Mouse (Mus musculus) E14TG2a.4 (cell line): ENCODE results near the gene Map2k2.
A peak's percentile ranks its signal among the peaks of the same experiment; 100 is the strongest.
"Not testable (repeated sequence)": the region's sequence is repeated elsewhere in the genome, so short reads cannot be mapped to it uniquely, and the experiment has no call there.

Source experiments
- H3K27me3 ChIP-seq: 2 replicates; pipeline ENCODE4 v1.6.1; 2014; ENCODE audit warnings: low read length, control low read depth; ENCODE audit not compliant: insufficient read depth
- H3K36me3 ChIP-seq: 2 replicates; pipeline ENCODE4 v1.6.1; 2014; ENCODE audit warnings: low read length, control low read depth; ENCODE audit not compliant: insufficient read depth
- H3K4me1 ChIP-seq: replicated peaks from 2 replicates; pipeline ENCODE4 v1.6.1; 2014; ENCODE audit warnings: low read depth, low read length, control low read depth
- H3K4me3 ChIP-seq: replicated peaks from 2 replicates; pipeline ENCODE4 v1.5.1; 2014; ENCODE audit warnings: mild to moderate bottlenecking, low read length
- H3K9me3 ChIP-seq: 2 replicates; pipeline ENCODE4 v1.6.1; 2014; ENCODE audit warnings: low read length, control low read depth
- CTCF ChIP-seq: conservative IDR thresholded peaks from 2 replicates; pipeline ENCODE4 v1.5.1; 2014; ENCODE audit warnings: low read length
- NANOG ChIP-seq: IDR thresholded peaks from 2 replicates; pipeline ENCODE4 v1.6.1; 2014; ENCODE audit warnings: borderline replicate concordance, low read length, mixed read lengths
- POU5F1 ChIP-seq: IDR thresholded peaks from 2 replicates; pipeline ENCODE4 v1.6.1; 2014; ENCODE audit warnings: low read length, borderline replicate concordance

The Map2k2 gene

DNA sequence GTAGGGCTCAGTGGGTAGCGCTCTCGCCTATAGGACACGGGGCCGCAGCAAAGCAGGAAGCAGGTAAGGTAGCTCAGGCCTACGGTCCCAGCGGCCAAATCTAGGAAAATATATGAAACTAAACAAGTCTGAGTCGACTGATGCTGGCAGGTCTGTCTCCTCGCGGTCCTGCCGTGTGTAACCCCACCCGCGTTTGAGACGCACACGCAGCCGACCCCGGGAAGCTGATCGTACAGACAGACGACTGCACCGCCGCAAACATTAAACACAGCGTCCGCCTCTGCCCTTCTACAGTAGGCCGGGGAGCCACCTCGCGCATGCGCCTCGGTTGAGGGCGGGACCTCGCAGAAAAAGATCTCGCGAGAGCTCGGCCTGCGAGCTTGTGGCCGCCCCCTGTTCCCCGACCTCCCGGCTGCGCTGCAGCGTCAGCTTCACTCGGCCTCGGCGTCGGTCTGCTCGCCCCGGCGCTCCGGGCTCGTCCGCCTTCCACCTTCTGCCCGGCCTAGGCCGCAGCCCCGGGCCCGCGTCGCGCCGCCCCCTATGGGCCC lies at the start of gene Map2k2:
Gene Map2k2 (plus strand): TSS at position 351 of the 548 bp plus-strand sequence.
- H3K4me3 ChIP-seq: peak within 1 kb of the TSS; percentile 96
- H3K9me3 ChIP-seq: no peaks in the 10 kb centered on the region
- no peaks in the 10 kb centered on the region for H3K27me3 ChIP-seq
- TF ChIP-seq CTCF (no peak), POU5F1 (no peak), NANOG (no peak)
- H3K36me3 ChIP-seq: peaks cover 38% of the 10 kb centered on the region
- H3K4me1 ChIP-seq: peaks cover 86% of the 10 kb centered on the region

DNA sequence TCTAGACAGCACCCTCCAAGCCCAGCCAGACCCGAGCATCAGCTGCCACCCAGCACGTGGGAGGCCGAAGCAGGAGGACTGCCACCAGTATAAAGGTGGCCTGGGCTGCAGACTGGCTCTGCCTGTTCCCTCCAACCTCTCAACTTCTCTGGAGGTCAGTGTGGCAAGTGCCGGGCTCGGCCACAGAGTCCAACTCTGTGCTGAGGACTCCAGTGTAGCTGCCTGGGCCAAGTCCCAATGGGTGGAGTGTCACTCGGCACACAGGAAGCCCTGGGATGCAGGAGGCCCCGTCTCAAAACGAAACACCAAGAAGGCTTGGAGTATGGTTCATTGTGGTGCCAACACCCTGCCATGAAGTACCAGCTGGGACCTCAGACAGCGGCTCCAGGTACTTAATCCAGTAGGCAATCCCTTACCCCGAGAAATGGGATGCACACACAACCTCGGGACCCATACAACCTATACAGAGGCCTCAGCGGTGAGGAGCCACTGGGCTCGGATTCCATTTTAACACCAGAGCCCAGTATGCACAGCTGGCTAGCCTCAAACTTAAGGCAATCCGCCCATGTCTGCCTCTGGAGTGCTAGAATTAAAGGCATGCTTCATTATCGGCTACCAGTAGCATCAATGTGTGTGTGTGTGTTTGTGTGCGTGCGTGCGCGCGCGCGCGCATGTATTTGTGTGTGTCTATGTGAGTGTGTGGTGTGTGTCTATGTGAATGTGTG lies 48.1 kb upstream of the Map2k2 start:
- Histone ChIP-seq H3K27me3 (no peaks in the 10 kb centered on the region), H3K36me3 (peaks cover 64% of the 10 kb centered on the region), H3K4me1 (peaks cover 82% of the 10 kb centered on the region), H3K4me3 (no peak overlapping the region; the same call in 1 of the 2 replicates), H3K9me3 (no peaks in the 10 kb centered on the region)
- no peak for TF ChIP-seq NANOG
- no peak for TF ChIP-seq POU5F1
- no peak for TF ChIP-seq CTCF

DNA sequence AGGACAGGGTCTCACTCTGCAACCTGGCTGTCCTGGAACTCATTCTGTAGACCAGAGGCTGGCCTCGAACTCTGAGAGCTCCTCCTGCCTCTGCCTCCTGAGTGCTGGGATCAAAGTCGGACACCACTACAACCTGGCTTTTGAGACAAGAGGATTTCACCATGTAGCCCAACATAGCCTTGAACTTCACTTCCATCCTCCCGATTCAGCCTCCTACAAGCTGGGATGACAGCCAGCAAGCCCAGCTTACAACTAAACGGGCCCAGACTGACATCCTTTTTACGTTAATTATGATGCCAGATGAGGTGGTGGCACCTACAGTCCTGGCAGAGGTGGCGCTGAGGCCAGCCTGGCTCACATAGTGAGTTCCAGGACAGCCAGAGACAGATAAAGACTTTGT lies 46.8 kb upstream of the Map2k2 start:
- peak overlapping the region; percentile 99 for H3K4me3 ChIP-seq
- no peak for TF ChIP-seq CTCF
- TF ChIP-seq POU5F1: no peak
- TF ChIP-seq NANOG: no peak
- H3K9me3 ChIP-seq: peaks cover 1% of the 10 kb centered on the region; the same call in 1 of the 2 replicates
- H3K27me3 ChIP-seq: no peaks in the 10 kb centered on the region
- H3K4me1 ChIP-seq: peaks cover 76% of the 10 kb centered on the region
- H3K36me3 ChIP-seq: peaks cover 51% of the 10 kb centered on the region

DNA sequence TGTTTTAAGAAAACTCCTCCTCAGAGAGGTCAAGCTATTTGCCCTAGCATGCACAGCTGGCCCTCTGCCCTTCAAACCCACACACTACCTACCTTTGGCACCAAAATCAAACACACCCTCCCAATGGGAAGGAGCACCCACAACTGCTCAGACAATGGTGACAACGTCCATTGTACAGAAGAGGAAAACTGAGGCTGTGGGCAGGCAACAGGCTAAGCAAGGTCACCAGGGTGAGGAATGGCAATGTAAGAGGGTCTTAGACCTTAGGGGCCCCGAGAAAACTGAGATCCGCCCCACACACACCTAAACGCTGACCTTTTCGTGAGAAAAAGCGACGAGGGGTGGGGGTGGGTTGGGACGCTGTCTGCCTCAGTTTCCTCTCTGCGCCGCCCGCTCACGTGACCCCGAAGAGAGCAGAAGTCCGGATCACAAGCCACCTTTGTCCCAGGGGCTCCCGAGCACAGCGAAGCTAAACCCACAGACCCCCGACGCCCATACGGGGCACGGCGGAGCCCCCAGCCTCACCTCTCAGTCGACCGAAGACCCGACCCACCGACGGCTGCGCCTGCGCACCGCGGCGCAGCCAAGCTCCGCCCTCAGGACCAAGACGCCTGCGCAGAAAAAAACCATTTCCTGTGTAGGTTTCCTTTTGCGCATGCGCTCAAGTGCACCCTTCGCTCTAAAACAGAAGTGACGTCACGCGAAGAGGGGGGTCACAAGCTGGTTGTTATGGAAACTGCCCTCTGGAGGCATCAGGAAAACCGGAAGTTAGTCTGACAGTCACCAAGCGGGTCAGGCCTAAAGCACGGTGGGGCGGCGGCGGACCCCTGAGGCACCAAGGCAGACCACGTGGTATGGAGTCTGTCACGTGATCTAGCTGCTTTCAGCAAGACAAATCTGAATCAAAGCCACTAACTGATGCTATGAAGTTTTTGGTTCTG lies 45.8 kb upstream of the Map2k2 start, which contains the start of gene Sgta:
Gene Sgta (minus strand): TSS at position 579 of the 941 bp plus-strand sequence.
- no peaks in the 10 kb centered on the region for H3K27me3 ChIP-seq
- no peak for TF ChIP-seq POU5F1
- peak within 1 kb of the TSS; percentile 99 for H3K4me3 ChIP-seq
- H3K4me1 ChIP-seq: peaks cover 68% of the 10 kb centered on the region
- H3K36me3 ChIP-seq: peaks cover 41% of the 10 kb centered on the region
- H3K9me3 ChIP-seq: peaks cover 7% of the 10 kb centered on the region; the same call in 1 of the 2 replicates

DNA sequence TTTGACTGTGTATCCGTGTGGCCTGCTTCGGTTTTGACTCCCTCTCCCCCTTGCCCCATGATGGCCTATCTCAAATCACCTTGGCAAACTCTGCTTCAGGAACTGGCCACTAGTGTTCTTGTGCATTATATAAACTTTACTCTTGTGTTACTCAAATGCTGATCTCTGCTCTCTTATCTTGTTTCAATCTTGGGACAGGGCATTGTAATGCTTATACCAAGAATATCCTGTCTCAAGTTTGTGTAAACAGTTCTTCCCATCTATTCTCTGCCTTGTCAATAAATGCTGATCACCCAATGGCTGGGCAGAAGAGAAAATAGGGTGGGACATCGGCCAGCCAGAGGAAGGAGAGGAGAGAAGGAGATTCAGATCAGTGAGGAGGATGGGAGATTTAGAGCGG lies 43.0 kb upstream of the Map2k2 start:
- peaks cover 47% of the 10 kb centered on the region for H3K4me1 ChIP-seq
- H3K4me3 ChIP-seq: no peak overlapping the region
- no peak for TF ChIP-seq CTCF
- no peak for TF ChIP-seq NANOG
- TF ChIP-seq POU5F1: no peak
- H3K27me3 ChIP-seq: no peaks in the 10 kb centered on the region
- peaks cover 13% of the 10 kb centered on the region for H3K36me3 ChIP-seq
- peaks cover 7% of the 10 kb centered on the region; the same call in 1 of the 2 replicates for H3K9me3 ChIP-seq

DNA sequence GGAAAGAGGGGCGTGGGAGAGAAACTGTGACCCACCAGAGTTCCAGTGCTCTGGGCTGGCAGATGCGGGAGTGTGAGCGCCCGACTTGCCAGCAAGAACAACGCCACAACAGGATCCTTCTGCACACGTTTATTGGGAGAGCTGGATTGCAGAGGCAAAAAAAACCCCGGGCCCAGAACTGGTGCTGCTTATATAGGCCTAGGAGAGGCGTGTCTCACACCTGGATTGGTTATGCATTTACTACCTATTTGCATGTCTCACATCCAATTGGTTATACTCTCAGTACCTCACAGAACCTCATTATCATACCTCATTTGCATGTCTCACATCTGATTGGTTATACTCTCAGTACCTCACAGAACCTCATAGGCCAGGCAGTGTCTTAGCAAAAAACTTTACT lies 41.2 kb upstream of the Map2k2 start:
- not testable (repeated sequence) for H3K27me3 ChIP-seq, H3K9me3 ChIP-seq, H3K36me3 ChIP-seq, H3K4me3 ChIP-seq
- peaks cover 43% of the 10 kb centered on the region for H3K4me1 ChIP-seq

DNA sequence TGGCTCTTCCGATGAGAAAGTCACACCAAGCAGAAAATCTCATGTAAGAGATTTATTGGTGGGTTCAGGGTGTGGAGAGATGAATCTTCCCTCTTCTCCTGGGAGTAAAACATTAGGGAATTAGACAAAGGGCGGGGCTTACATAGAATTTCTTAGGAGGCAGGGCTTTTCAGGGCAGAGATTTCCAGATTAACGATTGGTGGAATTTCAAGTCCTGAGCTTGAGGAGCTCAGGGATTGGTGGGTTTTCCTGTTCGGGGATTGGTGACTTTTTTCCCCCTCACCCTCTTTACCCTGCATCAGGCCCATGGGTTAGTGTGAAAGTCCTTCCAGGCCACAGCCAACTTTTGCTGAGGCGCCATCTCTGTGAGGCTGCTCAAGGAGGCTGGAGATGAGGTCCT lies 37.0 kb upstream of the Map2k2 start:
- no peak overlapping the region for H3K4me3 ChIP-seq
- peaks cover 26% of the 10 kb centered on the region for H3K36me3 ChIP-seq
- peaks cover 55% of the 10 kb centered on the region for H3K4me1 ChIP-seq
- H3K27me3 ChIP-seq: no peaks in the 10 kb centered on the region
- TF ChIP-seq NANOG: no peak
- TF ChIP-seq POU5F1: no peak
- TF ChIP-seq CTCF: no peak
- peaks cover 7% of the 10 kb centered on the region; the same call in 1 of the 2 replicates for H3K9me3 ChIP-seq

DNA sequence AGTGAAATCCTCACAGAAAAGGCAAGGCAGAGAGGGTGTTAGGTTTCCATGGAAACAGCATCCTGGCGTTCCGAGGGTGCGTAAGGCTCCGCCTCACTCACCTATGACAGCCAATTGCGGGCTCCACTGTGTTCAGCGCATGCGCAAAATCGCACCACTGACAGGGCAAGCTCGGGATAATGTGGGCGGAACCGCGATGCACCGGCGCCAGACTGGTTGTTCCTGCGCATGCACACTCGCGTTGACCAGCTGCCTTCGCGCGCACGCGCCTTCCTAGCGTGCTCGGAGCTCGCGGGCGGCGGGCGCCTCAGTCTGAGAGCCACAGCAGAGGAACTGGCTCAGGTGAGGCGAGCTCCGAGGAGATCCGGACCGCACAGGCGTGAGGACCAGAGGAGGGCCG lies 35.9 kb upstream of the Map2k2 start, which contains the start of gene Thop1:
Gene Thop1 (plus strand): TSS at position 200 of the 400 bp plus-strand sequence.
- no peaks in the 10 kb centered on the region for H3K27me3 ChIP-seq
- no peak for TF ChIP-seq POU5F1
- no peak for TF ChIP-seq NANOG
- no peak for TF ChIP-seq CTCF
- peaks cover 62% of the 10 kb centered on the region for H3K4me1 ChIP-seq
- H3K36me3 ChIP-seq: peaks cover 37% of the 10 kb centered on the region
- no peaks in the 10 kb centered on the region for H3K9me3 ChIP-seq
- peak within 1 kb of the TSS; percentile 96 for H3K4me3 ChIP-seq
